Mouse (Mus musculus) c-Kit-negative CD71-positive TER-119-positive erythroid progenitor cells, embryonic 14.5 days (primary cell): ENCODE data around the gene Cd55.
"Not testable (repeated sequence)": the region's sequence is repeated elsewhere in the genome, so short reads cannot be mapped to it uniquely, and the experiment has no call there.

Source experiments
- DNase-seq: peaks from one replicate; pipeline ENCODE4 v3.0.0-alpha.2; 2013; ENCODE audit warnings: low read depth, low spot score

The Cd55 gene

DNA sequence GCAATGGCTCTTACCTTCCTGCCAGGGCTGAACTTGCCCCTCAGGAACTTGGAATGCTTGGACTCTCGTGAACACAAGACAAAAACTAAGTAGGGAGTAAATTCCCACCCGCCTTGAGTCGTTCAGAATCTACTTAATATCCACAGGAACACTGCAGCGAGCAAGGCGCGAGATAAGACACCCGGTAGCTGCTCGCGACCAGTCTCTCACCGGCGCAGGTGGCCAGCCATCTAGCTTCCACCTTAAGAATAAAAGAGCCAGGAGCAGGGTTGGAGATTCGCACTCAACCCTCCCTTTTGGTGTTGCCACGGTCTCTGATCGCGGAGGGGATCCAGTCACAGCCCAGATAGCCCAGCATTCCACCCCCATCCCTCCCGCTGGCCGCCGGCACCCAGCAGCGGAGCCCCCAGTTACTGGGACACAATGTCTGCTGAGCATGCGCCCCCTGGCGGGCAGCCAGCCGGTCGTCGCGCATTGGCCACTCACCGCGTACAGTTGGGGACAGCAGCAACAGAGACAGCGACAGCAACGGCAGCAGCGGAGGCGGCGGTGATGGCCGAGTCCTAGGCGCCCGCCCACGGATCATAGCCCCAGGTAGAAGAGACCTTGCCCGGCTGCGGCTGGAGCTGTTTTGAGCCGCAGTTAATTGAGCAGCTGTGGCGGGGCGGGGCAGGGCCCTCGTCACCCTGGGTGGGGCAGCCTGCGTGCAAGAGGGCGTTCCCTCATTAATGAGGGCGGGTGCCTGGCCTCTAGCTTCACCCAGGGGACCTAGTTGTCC lies at the start of gene Cd55:
Gene Cd55 (minus strand): TSS at position 661 of the 778 bp plus-strand sequence.
- peak; percentile 88 for DNase-seq

DNA sequence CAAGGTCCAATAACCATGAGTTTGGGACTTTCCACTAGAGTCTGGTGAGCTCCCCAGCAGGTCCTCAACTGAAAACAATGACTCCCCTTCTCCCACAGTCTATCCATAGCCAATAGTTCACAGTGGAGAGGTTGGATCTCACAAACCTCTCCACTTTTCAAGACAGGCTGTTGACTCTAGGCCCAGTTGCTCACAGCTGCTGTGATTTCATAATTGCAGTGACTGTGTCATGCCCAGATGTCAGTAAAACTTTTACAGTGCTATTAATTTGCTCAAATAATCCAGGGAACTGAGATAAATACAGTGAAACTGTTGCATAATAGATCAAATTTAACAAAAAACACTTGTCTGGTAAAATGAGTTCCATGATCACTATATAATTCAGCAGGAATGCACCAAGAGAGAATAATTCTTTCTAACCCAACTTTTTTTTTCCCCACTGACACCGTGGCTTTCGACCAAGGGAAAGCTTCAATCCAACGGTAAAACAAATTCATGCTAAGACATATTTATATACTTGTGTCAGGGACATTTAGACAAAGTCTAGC lies 49.4 kb upstream of the Cd55 start:
- DNase-seq = no peak

DNA sequence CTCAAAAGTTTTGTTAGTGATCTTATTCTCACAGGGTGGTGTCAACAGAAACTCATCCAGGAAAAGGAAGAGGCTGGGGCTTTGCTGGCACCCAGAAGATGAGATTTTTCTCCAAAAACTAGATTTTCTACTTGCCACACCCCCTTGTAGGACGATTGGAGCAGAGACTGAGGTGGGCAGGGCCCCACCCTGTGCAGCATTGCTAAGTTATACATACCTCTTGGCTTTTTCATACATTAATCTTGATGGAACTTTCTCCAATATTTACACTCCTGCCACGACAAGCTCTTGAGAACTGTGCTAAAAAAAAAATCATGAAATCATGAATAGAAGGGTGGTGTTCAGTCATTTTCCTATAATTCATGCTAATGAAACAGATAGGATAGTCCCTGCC lies 46.4 kb upstream of the Cd55 start:
- DNase-seq = no peak

DNA sequence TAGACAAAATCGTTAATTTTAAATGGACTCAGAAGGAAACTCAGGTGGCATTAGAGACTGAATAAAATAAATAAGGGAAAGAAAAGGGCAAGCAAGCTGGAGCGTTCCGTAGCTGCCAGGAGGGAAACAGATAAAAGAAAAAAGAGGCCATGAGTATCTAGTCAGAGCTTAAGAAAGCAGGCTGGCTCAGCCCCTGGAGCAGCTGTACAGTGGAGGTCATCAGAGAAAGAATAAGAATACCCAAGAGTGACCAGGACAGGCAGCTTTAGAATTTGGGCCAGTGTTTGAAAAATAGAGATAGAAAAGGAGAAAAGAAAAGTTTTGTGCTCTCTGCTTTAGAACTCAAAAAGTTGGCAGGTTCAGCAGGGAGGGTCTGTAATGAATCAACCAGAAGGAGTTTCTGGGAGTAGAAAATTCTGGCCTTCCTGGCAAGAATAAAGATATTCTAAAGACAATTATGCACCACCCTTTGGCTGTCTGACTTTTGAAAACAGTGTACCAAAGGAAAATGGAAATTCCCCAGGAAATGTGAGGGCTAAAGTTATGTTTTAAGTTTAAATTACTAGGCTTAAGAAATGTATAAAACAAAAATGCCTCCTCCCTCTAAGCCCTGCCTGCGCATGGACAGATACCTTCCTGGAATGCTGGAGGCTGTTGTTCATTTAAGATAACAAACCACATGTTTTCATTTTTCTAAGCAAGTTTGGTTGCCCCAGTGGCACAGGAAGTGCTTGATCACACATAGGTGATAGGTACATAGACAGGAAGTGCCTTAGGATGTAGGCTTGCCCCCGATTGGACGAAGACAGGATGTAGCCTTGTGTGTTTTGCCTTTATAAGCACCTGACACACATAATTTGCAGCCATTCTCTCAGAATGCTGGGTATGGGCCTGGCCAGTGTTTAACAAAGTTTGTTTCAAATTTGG lies 45.7 kb upstream of the Cd55 start:
- DNase-seq = no peak

DNA sequence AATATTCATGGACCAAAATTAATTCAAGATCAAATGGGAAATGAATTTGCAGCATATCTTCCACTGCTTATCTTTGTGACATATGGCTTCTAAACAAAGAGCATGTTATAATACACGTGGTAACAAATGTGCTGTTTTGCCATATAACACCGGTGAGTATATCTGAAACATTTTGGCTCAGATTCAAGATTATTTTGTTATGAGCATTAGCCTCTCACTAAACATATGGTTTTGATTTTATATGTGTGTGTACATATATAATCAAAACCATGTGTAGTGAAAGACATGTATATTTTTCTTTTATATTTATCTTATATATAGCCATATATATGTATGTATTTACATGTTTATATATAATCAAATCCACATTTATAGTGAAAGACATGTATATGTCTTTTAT lies 44.9 kb upstream of the Cd55 start:
- DNase-seq = no peak

DNA sequence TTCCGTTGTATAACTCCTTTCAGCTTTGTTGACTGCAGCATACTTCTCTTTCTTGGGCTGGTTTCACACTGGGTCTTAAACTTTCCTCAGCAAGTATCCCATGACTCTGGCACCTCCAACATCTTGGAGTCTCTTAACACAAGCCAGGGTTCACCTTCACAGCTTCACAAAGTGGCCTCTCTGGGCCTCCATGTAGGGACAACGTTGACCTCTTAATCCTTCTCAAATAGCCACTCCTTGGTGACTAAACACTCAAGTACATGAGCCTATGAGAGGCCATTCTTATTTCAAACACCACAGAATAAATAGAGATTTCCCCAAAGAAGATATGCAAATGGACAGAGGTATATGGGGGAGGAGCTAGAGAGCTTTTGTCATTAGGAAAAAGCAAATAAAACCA lies 37.4 kb upstream of the Cd55 start:
- DNase-seq = no peak

DNA sequence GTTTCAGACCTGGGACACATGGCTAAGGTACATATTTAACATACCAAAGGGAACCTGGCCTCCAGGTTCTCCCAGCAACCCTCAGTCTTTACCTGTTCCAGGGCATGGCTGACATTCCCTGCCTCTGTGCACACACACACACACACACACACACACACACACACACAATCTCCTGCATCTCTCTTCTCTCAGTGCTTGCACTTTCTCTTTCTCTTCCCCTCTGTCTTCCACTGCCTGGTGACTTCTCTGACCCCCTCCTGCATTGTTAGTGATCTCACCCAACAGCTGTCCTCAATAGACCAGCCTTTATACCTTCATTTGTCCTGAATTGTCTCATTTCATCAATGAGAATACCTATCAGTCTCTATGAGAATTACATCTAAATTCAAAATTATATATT lies 35.8 kb upstream of the Cd55 start:
- DNase-seq = no peak

DNA sequence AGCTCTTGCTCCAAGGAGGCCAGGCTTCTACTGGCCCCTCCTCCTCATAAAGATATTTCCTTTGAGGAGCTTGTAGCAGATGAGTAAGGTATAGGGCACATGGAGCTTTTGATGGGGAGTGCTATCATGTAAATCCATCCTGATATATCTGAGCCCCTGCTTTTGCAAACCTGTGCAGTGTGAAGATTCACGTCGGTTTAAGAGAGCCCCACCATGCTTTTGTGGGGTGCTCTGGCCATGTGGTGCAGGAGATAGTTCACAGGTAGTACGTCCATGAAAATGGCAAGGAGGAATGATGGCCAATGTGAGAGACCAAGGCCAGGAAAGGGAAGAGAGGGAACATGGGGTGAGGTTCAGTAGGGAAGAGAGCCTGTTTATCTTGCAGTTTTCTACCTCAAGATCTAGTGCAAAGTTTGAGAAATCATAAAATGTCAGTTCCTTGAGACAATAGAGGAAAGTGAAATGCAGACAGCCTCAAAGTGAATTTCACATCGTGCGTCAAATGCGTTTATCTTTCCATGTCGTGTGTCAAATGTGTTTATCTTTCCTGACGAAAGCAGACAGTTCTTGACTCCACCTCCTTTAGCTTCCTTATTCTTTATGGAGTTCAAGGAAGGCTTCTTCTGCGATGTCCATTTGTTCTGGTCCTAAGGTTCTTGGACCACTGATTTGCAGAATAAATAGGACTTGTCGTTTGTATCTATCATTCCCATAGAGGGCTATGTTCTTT lies 24.4 kb upstream of the Cd55 start:
- DNase-seq = no peak

DNA sequence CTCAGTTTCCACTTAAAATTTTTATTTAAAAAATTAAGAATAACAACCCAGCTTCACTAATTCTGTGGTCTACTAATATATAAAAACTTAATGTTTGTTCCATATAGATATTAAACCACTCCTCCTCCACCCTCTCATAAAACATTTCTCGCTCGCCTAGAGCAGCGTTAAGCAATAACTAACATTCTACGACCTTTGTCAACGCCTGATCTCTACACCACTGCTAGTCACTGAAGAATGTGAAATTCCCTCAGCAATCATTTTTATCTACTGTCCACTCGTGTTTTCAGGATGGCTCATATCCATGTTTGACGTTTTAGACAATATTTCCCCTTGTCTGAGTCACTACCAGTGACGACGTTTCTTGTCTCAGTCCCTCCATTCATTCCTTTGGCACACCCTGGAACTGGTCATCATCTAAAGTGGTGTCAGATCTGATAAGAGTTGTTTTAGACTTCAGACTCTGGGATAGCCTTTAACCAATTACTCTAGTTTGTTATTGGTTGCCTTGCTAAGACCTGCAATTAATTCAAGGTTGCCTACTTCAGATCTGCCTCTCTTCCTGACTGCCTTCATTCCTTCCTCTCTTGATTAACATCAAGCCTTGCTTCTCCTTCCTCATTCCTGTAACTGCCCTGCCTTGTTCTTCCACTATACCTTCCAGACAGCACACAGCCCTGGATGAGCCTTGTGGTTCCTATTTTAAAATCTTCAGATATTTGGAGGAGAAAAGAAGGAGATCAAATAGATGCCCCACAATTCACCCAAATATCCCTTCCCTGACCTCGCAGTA lies 23.5 kb upstream of the Cd55 start:
- no peak for DNase-seq

DNA sequence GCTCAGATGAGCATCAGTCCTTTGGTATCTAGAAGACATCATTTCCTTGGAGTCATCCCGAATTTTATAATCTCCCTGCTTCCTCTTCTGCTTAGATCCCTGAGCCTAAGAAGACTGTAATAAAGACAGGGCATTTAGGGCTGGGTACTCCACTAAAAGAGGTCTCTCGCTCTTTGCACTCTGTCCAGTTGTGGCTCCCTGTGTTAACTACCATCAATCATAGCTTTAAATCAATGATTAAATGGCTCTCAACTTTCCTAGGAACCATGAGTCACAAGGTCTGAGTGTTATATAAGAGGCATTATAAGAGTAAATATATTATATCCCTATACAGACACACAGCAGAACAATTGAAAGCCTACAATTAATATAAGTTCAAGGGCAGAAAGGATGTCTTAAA lies 22.8 kb upstream of the Cd55 start:
- no peak for DNase-seq

DNA sequence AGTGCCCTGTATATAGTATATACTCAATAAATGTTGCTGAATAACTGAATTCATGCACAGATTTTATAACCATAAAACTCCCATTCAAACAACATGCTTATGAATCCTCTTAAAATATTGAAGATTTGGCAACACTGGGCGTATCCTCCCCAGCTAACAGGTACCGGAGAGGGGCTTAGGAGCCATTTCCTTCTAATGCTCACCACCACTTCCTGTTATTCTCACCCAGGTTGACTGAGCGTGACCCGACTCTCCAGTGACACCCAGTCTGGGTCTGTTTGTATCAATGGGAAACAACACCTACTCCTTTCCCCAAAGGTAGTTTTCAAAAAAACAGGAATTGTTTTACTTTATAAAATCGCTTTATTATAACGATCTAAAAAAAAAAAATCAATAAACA lies 12.4 kb upstream of the Cd55 start:
- no peak for DNase-seq

DNA sequence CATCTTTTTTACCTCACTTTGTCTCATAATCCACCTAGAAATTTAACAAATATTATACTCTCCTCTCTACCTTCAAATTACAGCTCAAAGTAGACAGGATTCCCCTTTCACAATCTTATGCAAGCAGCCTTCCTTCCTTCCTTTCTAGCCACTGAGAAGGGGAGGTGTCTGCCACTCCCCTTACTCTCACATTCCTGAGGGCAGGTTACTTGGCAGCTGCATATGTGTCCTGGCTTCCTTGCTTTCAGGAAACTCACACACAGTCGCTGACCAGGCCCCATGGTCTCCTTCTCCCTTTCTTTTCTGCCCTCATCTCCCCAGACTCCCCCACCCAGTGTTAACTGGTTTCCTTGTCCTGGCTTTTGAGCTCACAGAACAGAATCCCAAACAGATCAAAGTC lies 11.7 kb upstream of the Cd55 start:
- no peak for DNase-seq

DNA sequence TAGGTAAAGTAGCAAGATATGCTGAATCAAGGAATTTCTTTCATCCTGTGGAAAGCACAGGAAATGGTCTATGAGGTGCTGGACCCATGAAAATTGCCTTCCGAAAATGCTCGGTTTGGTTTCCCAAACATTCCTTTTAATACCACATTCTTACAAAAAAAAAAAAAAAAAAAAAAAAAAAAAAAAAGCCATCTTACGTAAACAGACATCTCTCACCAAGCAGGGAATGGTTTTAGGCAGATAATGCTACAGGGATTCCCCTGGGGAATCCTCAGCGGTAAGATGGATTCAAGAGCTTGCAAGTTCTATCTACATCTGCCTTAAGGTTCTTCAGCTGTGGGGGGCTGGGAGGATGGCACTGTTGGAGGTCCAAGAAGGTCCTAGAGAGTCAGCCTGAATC lies 7.5 kb upstream of the Cd55 start:
- no peak for DNase-seq

DNA sequence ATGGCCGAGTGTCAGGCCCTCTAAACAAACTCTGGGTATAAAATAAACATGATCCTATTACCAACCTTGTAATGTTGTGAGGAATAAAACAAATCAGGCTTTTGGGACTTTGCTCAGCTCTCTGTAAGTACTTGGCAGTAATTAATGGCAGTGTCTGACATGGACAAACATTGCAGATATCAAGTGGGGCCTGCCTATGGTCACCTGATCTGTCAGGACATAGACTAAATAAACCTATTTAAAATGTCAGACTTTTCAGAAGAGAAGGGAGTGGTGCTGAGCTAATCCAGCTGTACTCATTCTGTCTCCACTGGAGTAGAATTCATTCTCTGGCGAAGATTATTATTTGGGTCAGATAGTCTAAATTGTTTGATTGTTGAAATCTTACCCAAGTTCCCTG lies 4.9 kb upstream of the Cd55 start:
- DNase-seq = no peak

DNA sequence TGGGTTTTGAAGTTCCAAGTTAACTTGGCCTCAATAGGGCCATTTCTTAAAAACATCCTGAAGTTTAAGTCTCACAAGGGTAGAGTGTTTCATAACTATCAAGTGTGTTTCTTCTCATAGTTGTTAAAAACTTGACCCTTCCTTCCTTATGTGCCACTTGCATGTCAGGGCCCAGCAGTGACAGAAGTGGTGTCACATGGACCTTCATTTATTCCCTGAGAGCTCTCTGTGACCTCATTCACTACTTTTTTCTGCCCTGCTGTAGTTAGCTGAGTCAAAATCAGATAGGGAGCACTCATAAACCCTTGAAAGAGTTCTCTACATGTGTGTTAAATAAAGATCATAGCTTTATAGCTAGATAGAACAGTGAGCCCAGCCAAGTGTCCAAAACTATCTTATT lies 1.6 kb upstream of the Cd55 start:
- DNase-seq = no peak

DNA sequence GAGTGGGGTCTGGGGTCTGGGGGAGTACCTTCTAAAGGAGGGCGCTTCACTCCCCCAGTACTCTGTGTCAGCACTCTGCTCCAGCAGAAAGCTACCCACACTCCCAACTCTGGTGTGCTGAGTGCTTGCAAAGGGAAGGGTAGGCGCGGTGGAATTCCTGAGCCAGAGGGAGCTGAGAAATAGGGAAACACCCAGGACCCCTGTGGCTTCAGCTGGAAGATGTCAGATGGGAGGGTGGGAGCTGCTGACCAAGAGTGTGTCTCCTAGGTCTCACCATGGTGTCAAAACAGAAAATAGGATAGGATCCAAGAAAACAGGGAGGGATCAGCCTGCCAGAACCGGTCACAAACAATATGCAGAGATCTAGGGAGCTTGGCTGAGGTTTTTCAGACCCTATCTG lies 323 bp upstream of the Cd55 start:
- no peak for DNase-seq

DNA sequence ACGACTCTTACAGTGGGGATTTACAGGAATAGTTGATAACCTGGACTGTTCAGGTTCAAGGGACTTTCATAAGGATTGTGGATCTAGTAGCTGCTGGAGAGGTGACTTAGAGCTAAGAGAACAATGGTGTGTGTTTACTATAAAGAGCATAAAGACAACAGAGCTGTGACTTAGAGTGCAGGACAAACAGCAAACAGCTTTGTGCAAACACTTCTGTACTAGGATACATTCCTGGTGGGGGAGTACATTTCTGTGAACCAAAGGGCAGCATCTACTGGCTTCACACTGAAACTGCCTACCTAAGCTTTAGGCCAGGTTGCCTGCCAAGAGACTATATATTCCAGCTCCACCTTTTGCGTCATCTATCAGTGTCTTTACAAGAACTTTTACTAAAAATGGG lies 7.4 kb downstream of the Cd55 start:
- no peak for DNase-seq

DNA sequence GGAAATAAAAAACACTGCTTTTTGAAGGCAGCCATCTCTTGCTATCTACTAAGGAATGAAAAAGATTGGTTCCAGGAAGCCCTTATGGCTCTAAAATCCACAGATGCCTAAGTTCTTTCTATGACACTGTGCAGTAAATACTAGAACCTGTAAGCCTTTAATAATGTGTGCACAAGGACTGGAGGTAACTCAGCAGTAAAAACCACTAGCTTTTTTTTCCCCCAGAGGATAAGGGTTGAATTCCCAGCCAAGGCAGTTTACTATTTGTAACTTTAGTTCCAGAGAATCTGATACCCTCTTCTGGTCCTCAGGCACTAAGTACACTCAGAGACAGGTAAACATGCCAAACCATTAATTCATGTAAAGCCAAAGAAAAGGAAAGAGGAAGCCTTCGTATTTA lies 19.6 kb downstream of the Cd55 start:
- not testable (repeated sequence) for DNase-seq

DNA sequence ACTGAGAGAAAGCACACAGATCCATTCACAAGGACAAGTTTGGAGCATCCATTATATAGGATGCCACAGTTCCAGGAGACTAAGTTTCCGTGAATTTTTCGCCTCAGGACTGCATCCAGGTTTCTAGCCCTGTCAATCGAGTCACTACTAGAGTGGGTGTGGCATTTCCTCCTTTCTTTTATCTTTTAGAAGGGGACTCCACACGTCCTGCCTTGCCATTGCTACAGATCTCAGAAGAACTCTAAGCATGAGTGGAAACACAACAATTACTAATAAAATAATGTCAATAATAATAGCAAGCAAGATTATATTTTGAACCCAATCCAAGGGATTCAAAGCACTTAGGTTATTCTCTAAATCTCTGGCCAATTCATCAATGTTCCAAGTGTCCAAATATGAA lies 31.6 kb downstream of the Cd55 start:
- no peak for DNase-seq

DNA sequence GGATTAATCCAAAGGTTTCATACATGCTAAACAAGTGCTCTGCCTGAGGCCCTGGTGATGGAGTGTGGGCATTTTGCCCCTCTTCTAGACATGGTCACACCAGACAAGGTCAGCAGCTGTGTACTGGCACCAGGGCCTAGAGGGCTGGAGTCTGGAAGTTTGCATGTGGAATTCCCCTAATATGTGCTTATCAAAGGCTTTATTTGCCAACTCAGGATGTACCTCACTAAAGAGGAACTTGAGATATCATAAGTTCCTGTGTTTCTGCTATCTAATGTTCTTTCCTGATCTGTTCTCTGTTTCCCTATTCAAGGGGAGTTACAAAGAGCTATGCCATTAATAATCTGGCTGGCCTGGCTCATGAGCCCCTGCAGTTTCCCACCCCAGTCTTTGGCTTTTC lies 33.9 kb downstream of the Cd55 start:
- DNase-seq = not testable (repeated sequence)

DNA sequence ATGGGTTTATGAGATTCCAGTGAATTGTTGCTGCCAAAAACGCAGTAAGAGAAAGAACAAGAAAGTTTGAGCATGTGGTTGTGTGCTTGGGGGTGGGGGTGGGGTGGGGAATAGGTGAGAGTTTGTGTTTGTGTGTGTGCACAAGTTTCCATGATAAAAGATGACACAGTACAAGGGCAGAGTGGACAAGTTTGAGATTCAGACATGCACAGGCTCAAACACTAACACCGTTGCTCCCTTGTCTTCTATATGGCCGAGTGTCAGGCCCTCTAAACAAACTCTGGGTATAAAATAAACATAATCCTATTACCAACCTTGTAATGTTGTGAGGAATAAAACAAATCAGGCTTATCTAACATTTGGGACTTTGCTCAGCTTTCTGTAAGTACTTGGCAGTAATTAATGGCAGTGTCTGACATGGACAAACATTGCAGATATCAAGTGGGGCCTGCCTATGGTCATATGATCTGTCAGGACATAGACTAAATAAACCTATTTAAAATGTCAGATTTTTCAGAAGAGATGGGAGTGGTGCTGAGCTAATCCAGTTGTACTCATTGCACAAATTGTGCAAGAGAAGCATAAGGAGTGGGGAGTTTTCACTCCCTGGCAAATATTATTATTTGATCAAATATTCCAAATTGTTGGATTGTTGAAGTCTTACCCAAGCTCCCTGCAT lies 35.2 kb downstream of the Cd55 start:
- DNase-seq = not testable (repeated sequence)
